Mouse (Mus musculus) G1E (cell line): ENCODE measurements around the gene Glb1. TPM values are rescaled to one million over a fixed set of nuclear protein-coding genes. Genes with fewer than 3 reads are reported as not detected.

Experiments
- ATAC-seq: 2 replicates; pipeline ENCODE4 v1.8.0; 2016; ENCODE audit warnings: mild to moderate bottlenecking; ENCODE audit not compliant: insufficient number of reproducible peaks, poor library complexity, low FRiP score, severe bottlenecking; ENCODE audit errors: extremely low read depth
- DNase-seq: peaks from one replicate; pipeline ENCODE4 v3.0.0; 2012; ENCODE audit warnings: low spot score
- H3K27me3 ChIP-seq: 2 replicates; pipeline ENCODE4 v1.6.1; 2012; ENCODE audit warnings: mild to moderate bottlenecking, low read length, inconsistent platforms; ENCODE audit not compliant: insufficient read depth
- H3K36me3 ChIP-seq: replicated peaks from 2 replicates; pipeline ENCODE3; 2012; ENCODE audit warnings: mild to moderate bottlenecking, inconsistent platforms
- H3K4me1 ChIP-seq: 2 replicates; pipeline ENCODE4 v1.6.1; 2012; ENCODE audit warnings: low read depth, low read length, inconsistent platforms, mixed read lengths; ENCODE audit not compliant: insufficient read depth
- H3K4me3 ChIP-seq: 2 replicates; pipeline ENCODE4 v1.5.1; 2012; ENCODE audit warnings: low read depth, mild to moderate bottlenecking, inconsistent platforms, low read length, moderate library complexity, mixed read lengths
- H3K9me3 ChIP-seq: replicated peaks from 2 replicates; pipeline ENCODE4 v1.6.1; 2012; ENCODE audit warnings: inconsistent platforms
- CTCF ChIP-seq: IDR thresholded peaks from 2 replicates; pipeline ENCODE4 v1.5.1; 2012; ENCODE audit warnings: low read depth, low read length, inconsistent platforms, mixed read lengths
- GATA1 ChIP-seq: IDR thresholded peaks from 2 replicates; pipeline ENCODE4 v1.6.1; 2012; ENCODE audit warnings: borderline replicate concordance, low read length, inconsistent platforms, mixed read lengths
- GATA2 ChIP-seq: IDR thresholded peaks from 2 replicates; pipeline ENCODE4 v1.6.1; 2012; ENCODE audit warnings: low read depth, low read length, inconsistent platforms, borderline replicate concordance
- POLR2AphosphoS5 ChIP-seq: IDR thresholded peaks from 2 replicates; pipeline ENCODE4 v1.6.1; 2012; ENCODE audit warnings: low read depth, low read length, inconsistent platforms; ENCODE audit not compliant: insufficient replicate concordance
- TAL1 ChIP-seq: conservative IDR thresholded peaks from 2 replicates; pipeline ENCODE4 v1.6.1; 2012; ENCODE audit warnings: low read depth, low read length, inconsistent platforms, mixed read lengths
- polyA plus RNA-seq: library from polyadenylated mRNA; stranded (reverse); fragments of >175 nt; gene quantifications from 2 replicates; pipeline ENCODE4 v1.2.3, GENCODE M21; 2012
- total RNA-seq, 2 experiments: library from RNA; stranded (forward) in 1 of 2; stranded (reverse) in 1 of 2; fragments of 200-1000 nt in 1 of 2; fragments of >200 nt in 1 of 2; fragmentation: Nextera tagmentation in 1 of 2; gene quantifications; 2 replicates each; pipeline ENCODE4 v1.2.3; 2014 to 2017

Gene Glb1
- total and polyA plus RNA-seq, 3 experiments = 7.6 to 26.6 (median 21.9) TPM

DNA sequence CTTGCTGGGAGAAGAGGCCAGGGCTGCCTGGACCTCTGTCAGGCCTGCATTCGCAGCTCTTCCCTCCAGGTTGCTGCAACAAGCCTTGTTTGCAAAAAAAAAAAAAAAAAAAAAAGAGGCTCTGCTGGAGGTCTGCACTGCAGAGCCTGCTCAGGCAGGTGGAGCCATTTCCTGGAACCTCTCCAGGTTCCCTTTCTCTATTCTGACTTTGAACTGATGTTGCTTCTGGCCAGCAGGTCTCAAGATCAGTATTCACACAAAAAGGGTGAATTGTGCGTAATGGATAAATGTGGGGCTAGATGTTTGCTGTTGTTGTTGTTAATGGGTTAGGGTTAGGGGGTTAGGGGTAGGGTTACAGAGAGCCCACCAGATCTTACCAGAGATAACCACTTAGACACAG, 34.8 kb downstream of the Glb1 start:
- DNase-seq = no peak
- Histone ChIP-seq H3K4me3 (no peak overlapping the region), H3K36me3 (peaks cover 14% of the 10 kb centered on the region), H3K4me1 (no peaks in the 10 kb centered on the region), H3K27me3 (no peaks in the 10 kb centered on the region), H3K9me3 (no peaks in the 10 kb centered on the region)
- TF ChIP-seq GATA1 (no peak), POLR2AphosphoS5 (no peak), TAL1 (no peak), GATA2 (no peak), CTCF (no peak)
- no peak for ATAC-seq

- DNase-seq (no peak), ATAC-seq (no peak)
- H3K4me3 ChIP-seq = no peak overlapping the region
- TF ChIP-seq GATA1 = no peak
- peaks cover 16% of the 10 kb centered on the region for H3K36me3 ChIP-seq
- H3K4me1 ChIP-seq = no peaks in the 10 kb centered on the region
- no peaks in the 10 kb centered on the region for H3K9me3 ChIP-seq
- H3K27me3 ChIP-seq = no peaks in the 10 kb centered on the region
These were observed 39.7 kb downstream of the Glb1 start for GRCm38 (mm10) chr9:114440548-114440947.

- H3K4me3 ChIP-seq = no peak overlapping the region
- H3K27me3 ChIP-seq = no peaks in the 10 kb centered on the region
- DNase-seq = no peak
- TF ChIP-seq POLR2AphosphoS5 = no peak
- no peak for TF ChIP-seq GATA2
- TF ChIP-seq CTCF = no peak
- TF ChIP-seq GATA1 = no peak
- TF ChIP-seq TAL1 = no peak
- H3K4me1 ChIP-seq = no peaks in the 10 kb centered on the region
- H3K9me3 ChIP-seq = no peaks in the 10 kb centered on the region
- no peak for ATAC-seq
- H3K36me3 ChIP-seq = peaks cover 16% of the 10 kb centered on the region
These were observed 41.3 kb downstream of the Glb1 start for GRCm38 (mm10) chr9:114442225-114442624.

DNA sequence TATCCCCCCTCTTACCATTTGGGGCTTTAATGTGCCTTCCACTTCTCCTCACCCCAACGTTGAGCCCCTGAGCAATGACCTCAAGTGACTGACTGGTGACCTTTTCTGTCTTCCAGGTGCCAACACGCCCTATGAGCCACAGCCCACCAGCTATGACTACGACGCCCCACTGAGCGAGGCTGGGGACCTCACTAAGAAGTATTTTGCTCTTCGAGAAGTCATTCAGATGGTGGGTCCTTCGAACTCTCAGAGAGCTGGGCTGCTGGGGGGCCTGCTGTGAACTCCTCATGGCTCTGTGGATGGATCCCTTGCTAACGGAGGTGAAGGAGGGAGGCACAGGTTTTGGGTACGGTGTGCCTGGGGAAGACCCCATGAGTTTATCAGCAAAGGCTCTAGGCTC, 42.0 kb downstream of the Glb1 start:
- Histone ChIP-seq H3K4me1 (no peaks in the 10 kb centered on the region), H3K4me3 (no peak overlapping the region), H3K36me3 (peaks cover 14% of the 10 kb centered on the region), H3K27me3 (no peaks in the 10 kb centered on the region), H3K9me3 (no peaks in the 10 kb centered on the region)
- ATAC-seq (no peak), DNase-seq (no peak)
- TF ChIP-seq GATA1 (no peak), POLR2AphosphoS5 (no peak), CTCF (no peak), TAL1 (no peak), GATA2 (no peak)

GRCm38 (mm10) chr9:114443351-114443750, 42.5 kb downstream of the Glb1 start:
- ATAC-seq (no peak), DNase-seq (no peak)
- H3K4me1 ChIP-seq = no peaks in the 10 kb centered on the region
- H3K4me3 ChIP-seq = no peak overlapping the region
- no peaks in the 10 kb centered on the region for H3K9me3 ChIP-seq
- H3K27me3 ChIP-seq = no peaks in the 10 kb centered on the region
- peaks cover 12% of the 10 kb centered on the region for H3K36me3 ChIP-seq
- TF ChIP-seq GATA1 = no peak
- TF ChIP-seq GATA2 = no peak
- TF ChIP-seq POLR2AphosphoS5 = no peak
- no peak for TF ChIP-seq CTCF
- TF ChIP-seq TAL1 = no peak

GRCm38 (mm10) chr9:114446887-114447286, 46.0 kb downstream of the Glb1 start:
- ATAC-seq (no peak), DNase-seq (no peak)
- Histone ChIP-seq H3K4me3 (no peak overlapping the region), H3K36me3 (peaks cover 2% of the 10 kb centered on the region), H3K4me1 (peaks cover 6% of the 10 kb centered on the region; the same call in 1 of the 2 replicates), H3K27me3 (no peaks in the 10 kb centered on the region), H3K9me3 (no peaks in the 10 kb centered on the region)
- TF ChIP-seq CTCF = no peak
- no peak for TF ChIP-seq GATA1
- TF ChIP-seq GATA2 = no peak
- TF ChIP-seq POLR2AphosphoS5 = no peak
- no peak for TF ChIP-seq TAL1

- Histone ChIP-seq H3K27me3 (no peaks in the 10 kb centered on the region), H3K9me3 (no peaks in the 10 kb centered on the region), H3K4me3 (no peak overlapping the region), H3K36me3 (no peaks in the 10 kb centered on the region), H3K4me1 (peaks cover 6% of the 10 kb centered on the region; the same call in 1 of the 2 replicates)
- ATAC-seq = no peak
- TF ChIP-seq GATA1 (no peak), GATA2 (no peak), TAL1 (no peak), CTCF (no peak), POLR2AphosphoS5 (no peak)
- no peak for DNase-seq
These were observed 47.8 kb downstream of the Glb1 start for GRCm38 (mm10) chr9:114448700-114449099.
